Mouse (Mus musculus) CD4-positive, CD25-positive, alpha-beta regulatory T cell, adult 2 months (primary cell): ENCODE results near the gene Opa1.

ENCODE experiments used
- DNase-seq: peaks from one replicate; pipeline ENCODE4 v3.0.0-alpha.2; 2012; ENCODE audit warnings: low read depth, low spot score

Gene Opa1

GRCm38 (mm10) chr16:29579167-29579786 is at the start of gene Opa1:
Opa1 (plus strand) TSS chr16:29579334.
- peak; percentile 97 for DNase-seq

- DNase-seq = no peak
These were observed 45.5 kb upstream of the Opa1 start for GRCm38 (mm10) chr16:29533641-29534040.

DNA sequence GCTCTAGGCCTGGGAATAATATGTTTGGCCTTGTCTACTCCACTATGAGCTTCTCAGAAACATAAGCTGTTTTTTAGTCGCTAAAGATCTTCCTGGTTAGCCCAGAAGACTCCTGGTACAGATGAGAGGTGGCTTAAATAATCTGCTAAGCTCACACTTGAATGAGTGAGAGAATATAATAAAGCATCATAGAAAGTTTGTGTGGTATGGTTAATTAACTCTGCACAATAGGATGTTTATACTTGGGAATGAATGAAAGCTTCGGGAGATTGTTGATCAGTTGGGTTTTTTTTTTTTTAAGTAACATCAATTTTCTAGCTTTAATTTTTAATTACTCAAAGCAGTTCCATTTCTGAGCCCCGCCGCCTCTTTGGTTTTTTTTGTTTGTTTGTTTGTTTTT is 43.3 kb upstream of the Opa1 start:
- DNase-seq = no peak

DNA sequence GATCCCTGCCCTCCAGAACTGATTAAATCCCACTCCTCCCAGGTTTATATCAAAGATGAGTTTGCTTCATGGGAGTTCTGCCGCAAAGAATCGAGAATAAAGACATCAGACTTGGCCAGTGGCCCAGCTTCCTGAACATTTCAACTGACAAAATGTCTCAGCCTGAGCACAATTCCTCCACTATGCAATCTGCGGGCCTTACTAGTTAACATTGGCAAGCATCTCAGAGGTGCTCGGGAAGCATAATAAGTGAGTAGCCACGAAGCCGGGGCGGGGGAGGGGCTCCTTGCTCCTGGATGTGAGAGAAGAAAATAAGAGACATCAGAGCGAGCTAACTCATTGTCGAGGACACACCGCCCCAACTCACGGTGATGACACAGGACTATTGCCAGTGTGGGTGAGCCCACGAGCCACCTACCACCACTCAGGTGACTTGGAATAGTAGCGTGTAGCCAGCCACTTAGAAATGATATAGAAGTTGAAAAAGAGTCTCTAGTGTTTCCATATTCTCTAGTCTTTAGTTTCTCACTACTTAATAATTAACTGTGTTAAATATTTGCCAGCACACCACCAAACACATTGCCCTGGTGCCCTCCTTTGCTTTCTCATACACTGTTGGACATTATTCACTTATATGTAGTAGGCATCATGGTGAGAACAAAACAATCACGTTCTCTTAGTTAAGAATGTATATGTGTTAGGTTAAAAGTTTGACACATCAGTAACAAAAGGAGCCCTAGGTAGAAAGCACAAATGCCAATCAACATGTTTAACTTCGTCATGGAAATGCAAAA is 42.5 kb upstream of the Opa1 start:
- no peak for DNase-seq

- no peak for DNase-seq
These were observed 39.2 kb upstream of the Opa1 start for GRCm38 (mm10) chr16:29539906-29540305.

- DNase-seq = no peak
These were observed 37.9 kb upstream of the Opa1 start for GRCm38 (mm10) chr16:29541261-29541683.

GRCm38 (mm10) chr16:29544829-29545228 is 34.3 kb upstream of the Opa1 start, which contains the start of gene Atp13a4:
Atp13a4 (minus strand) TSS chr16:29544864.
- no peak for DNase-seq

DNA sequence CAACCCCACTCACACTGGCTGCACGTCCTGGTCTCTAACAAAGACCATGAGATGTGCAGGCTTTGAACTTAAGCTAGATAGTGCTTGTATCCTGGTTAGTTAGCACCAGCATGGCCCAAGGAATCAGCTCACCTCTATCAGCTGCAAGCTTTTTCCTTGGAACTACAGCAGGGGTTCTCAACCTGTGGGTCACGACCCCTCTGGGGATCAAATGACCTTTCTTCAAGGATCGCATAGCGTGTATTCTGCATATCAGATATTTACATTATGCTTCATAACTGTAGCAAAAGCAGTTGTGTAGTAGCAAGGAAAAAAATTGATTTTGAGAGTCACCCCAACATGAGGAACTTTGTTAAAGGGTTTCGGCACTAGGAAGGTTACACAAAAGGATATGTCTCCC is 19.5 kb upstream of the Opa1 start:
- no peak for DNase-seq

DNA sequence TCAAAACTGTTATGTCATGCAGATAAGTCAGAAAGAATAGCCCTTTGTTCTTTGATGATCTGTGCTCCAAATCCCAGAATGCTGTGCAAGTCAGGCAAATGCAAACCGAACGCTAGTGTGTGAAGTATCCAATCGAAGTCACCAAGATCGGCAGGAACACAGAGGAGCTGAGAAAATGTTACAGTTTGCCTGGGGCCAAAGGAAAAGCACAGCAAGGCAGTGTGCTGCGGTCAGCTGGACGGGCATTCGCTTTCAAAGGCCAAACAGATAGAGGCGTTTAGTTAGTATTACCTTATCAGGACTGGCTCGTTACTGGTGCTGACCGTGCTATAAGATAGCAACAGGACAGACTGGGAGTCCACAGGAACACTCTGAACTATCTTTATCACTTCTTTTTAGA is 18.7 kb upstream of the Opa1 start:
- DNase-seq = no peak

- peak; percentile 54 for DNase-seq
These were observed 18.3 kb upstream of the Opa1 start for GRCm38 (mm10) chr16:29560869-29561268.

- DNase-seq = no peak
These were observed 5.1 kb upstream of the Opa1 start for GRCm38 (mm10) chr16:29574013-29574412.

- peak; percentile 21 for DNase-seq
These were observed 3.5 kb upstream of the Opa1 start for GRCm38 (mm10) chr16:29575620-29576019.

DNA sequence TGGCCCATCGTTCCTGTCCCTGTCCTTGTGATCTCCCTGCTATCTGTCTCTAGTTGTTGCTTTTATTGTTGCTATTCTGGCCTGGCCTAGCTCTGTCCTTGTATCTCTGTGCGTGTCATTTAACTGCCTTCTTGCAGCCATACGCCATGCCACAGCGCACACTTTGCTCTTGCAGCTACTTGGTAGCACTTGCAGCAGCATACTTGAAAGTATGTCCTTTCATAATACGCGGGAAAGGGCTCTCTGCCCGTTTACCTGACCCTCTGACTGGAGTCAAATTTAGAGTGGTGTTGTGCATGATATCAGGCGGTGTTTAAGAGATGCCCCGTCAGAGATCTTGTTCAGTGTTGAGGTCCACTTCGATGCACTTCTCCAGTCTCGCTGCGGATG is 648 bp downstream of the Opa1 start:
- DNase-seq = peak; percentile 32

- DNase-seq = no peak
These were observed 13.0 kb downstream of the Opa1 start for GRCm38 (mm10) chr16:29592171-29592570.

- DNase-seq = no peak
These were observed 18.0 kb downstream of the Opa1 start for GRCm38 (mm10) chr16:29597122-29597521.

- no peak for DNase-seq
These were observed 26.4 kb downstream of the Opa1 start for GRCm38 (mm10) chr16:29605546-29605945.

GRCm38 (mm10) chr16:29607131-29607530 is 28.0 kb downstream of the Opa1 start:
- no peak for DNase-seq

GRCm38 (mm10) chr16:29614762-29615161 is 35.6 kb downstream of the Opa1 start:
- DNase-seq = no peak

GRCm38 (mm10) chr16:29629053-29629452 is 49.9 kb downstream of the Opa1 start:
- DNase-seq = peak; percentile 29

- DNase-seq = no peak
These were observed 56.6 kb downstream of the Opa1 start for GRCm38 (mm10) chr16:29635780-29636179.

DNA sequence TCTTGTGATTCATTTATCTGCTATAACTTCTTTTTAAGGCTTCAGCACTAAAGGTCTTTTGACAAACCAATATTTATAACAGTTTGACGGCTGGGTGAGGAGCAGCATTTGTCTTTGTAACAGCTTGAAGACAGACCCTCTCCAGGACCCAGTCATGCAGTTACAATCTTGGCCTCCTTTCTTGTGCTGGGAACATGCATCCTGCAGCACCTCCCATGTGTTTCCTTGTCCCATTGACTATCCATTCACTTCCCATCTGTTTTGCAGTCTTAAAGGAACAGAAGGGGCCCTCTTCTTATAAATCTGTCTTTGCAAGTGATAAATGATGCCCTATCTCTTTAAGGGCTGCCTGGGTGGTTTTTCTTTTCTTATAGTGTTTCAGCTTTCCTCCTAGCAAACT is 63.2 kb downstream of the Opa1 start:
- DNase-seq = no peak

DNA sequence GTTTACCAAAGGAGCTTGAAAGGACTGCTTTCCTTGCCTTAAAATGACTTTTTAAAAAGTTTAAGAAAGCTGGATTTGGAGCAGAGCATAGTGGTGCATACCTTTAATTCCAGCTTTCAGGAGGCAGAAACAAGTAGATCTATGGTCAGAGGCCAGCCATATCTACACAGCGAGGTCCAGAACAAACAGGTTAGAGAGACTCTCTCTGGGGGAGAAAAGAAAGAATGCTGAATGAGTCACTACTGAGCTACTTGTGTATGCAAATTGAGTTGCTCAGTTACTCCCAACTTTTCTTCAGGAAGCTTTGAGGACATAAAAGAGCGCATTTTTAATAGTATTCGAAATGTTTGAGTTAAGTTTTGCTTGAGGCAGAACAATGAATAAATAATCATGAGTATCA is 65.7 kb downstream of the Opa1 start:
- DNase-seq = no peak

DNA sequence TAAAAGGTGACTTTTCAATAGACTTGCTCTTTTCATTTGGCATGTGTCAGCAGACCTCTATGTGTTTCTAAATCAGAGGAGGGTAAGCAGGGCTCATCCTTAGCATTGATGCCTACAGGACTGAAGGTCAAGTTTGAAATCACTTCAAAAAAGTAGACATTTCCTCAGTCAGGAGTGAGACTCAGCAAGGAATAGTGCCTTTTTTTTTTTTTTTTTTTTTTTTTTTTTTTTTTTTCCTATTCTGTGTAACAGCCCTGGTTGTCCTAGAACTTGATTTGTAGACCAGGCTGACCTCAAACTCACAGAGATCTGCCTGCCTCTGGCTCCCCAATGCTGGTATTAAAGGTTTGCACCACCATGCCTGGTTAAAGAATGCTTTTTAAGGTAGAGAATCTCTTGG is 67.1 kb downstream of the Opa1 start:
- DNase-seq = no peak
